Mouse (Mus musculus) hindbrain, embryonic 14.5 days (tissue): ENCODE results near the gene Tlx1. TPM values are rescaled to one million over a fixed set of nuclear protein-coding genes. Genes with fewer than 3 reads are reported as not detected.

Source experiments
- ATAC-seq: fragments of 200-750 bp; cut with Nextera tagmentation; 2 replicates; pipeline ENCODE4 v1.8.0; 2017; ENCODE audit warnings: moderate number of reproducible peaks, mild to moderate bottlenecking, moderate TSS enrichment, moderate library complexity; ENCODE audit not compliant: low FRiP score
- DNase-seq: peaks from one replicate; pipeline ENCODE4 v3.0.0-alpha.2; 2015; ENCODE audit warnings: low spot score
- H3K27ac ChIP-seq: fragments of 300-500 bp; sonication (generic); 2 replicates; pipeline ENCODE4 v1.5.1; 2014; ENCODE audit warnings: mild to moderate bottlenecking, moderate library complexity
- H3K27me3 ChIP-seq: fragments of 300-500 bp; sonication (generic); 2 replicates; pipeline ENCODE4 v1.6.1; 2014; ENCODE audit warnings: mild to moderate bottlenecking, low read length, mixed read lengths; ENCODE audit not compliant: control insufficient read depth, insufficient read depth
- H3K36me3 ChIP-seq: fragments of 300-500 bp; sonication (generic); replicated peaks from 2 replicates; pipeline ENCODE4 v1.6.1; 2014; ENCODE audit not compliant: control insufficient read depth, insufficient read depth
- H3K4me1 ChIP-seq: fragments of 300-500 bp; sonication (generic); replicated peaks from 2 replicates; pipeline ENCODE4 v1.6.1; 2014; ENCODE audit warnings: antibody characterized with exemption, low read length, mixed read lengths; ENCODE audit not compliant: control insufficient read depth, insufficient read depth
- H3K4me2 ChIP-seq: fragments of 300-500 bp; sonication (generic); replicated peaks from 2 replicates; pipeline ENCODE4 v1.6.1; 2014; ENCODE audit warnings: mild to moderate bottlenecking, moderate library complexity
- H3K4me3 ChIP-seq: fragments of 300-500 bp; sonication (generic); replicated peaks from 2 replicates; pipeline ENCODE4 v1.5.1; 2014; ENCODE audit warnings: mild to moderate bottlenecking, low read length
- H3K9ac ChIP-seq: fragments of 300-500 bp; sonication (generic); 2 replicates; pipeline ENCODE4 v1.6.1; 2014
- H3K9me3 ChIP-seq: fragments of 300-500 bp; sonication (generic); 2 replicates; pipeline ENCODE4 v1.6.1; 2016; ENCODE audit warnings: low read length; ENCODE audit not compliant: control insufficient read depth
- WGBS: fragments of 180-500 bp; shearing (Covaris S2); extraction: QIAGEN DNeasy Blood & Tissue Kit; methylation state at CpG from one replicate; pipeline ENCODE4 v1.1.7; 2014; 5-methylcytosine and 5-hydroxymethylcytosine counted together
- polyA plus RNA-seq: library from polyadenylated mRNA; unstranded; fragments of >200 nt; fragmentation: Nextera tagmentation; extraction: Ambion mirVana; gene quantifications from 2 replicates; pipeline ENCODE4 v1.2.1, GENCODE M21; 2014

The Tlx1 gene
- polyA plus RNA-seq, 1 experiment from 2014 or later: 3.4 TPM

DNA sequence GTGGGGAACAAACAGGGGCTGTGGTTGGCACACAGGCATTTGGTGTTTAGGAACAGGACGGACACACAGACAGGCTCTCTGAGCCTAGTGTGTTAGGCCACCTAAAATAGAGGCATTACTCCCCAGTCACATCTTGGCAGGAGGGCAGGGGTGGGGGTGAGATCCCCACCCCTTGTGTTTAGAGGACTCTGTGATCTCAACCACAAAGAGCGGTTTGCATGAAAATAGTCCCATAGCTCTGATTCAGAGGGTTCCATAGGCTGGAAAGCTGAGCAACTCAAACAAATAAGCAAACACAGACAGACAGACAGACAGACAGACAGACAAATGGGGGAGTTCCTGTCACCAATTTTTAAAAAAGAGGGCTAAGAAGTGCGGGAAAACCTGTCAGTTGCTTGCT lies 7.9 kb upstream of the Tlx1 start:
- Histone ChIP-seq H3K27me3 (peaks cover 98% of the 10 kb centered on the region), H3K4me2 (no peak overlapping the region), H3K9ac (no peak overlapping the region), H3K4me3 (no peak overlapping the region), H3K4me1 (no peaks in the 10 kb centered on the region), H3K9me3 (no peaks in the 10 kb centered on the region), H3K27ac (no peak overlapping the region), H3K36me3 (no peaks in the 10 kb centered on the region)
- no peak for ATAC-seq
- no peak for DNase-seq
- WGBS: 7% methylated on average over 3 of the region's 3 CpGs

DNA sequence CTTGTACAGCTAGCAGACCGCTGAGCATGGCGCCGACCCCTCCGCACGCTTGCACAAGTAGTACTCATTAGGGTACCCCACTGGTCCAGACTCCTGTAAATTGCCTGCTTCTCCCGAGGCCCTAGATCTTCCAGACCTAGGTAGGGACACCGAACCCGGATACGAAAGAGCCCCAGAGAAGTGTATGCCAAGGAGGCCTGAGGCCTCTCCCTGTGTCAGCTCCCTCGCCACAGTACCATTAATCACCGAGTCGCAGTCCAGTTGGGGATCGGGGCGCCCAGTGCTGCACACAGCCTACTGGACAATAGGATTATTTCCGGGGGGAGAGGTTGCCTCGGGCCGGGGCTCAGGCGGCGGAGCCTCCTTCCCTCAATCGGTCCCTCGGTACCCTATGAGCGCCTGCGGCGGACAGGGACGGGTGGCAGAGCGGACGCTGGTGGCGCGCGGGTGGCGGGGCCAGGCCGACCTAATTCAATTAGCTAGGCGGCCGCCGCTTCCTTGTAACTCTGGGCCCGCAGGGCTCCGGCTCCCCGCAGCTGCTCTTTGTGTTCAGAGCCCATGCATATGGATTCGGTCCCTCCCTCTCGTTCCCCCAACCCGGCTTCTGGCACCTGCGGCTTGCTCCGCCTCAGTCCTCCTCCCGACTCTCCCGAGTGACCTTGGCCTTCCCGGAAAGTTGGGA lies 7.1 kb upstream of the Tlx1 start:
- H3K4me2 ChIP-seq: peak overlapping the region; percentile 31; the same call in 1 of the 2 replicates
- 1% methylated on average over 45 of the region's 46 CpGs for WGBS
- H3K4me3 ChIP-seq: no peak overlapping the region
- ATAC-seq (0 out of 2 replicates have a peak, but pooled peaks have one; percentile 27), DNase-seq (no peak)
- peaks cover 100% of the 10 kb centered on the region for H3K27me3 ChIP-seq
- H3K36me3 ChIP-seq: no peaks in the 10 kb centered on the region
- H3K4me1 ChIP-seq: no peaks in the 10 kb centered on the region
- H3K9ac ChIP-seq: no peak overlapping the region
- H3K27ac ChIP-seq: no peak overlapping the region
- H3K9me3 ChIP-seq: peaks cover 7% of the 10 kb centered on the region

DNA sequence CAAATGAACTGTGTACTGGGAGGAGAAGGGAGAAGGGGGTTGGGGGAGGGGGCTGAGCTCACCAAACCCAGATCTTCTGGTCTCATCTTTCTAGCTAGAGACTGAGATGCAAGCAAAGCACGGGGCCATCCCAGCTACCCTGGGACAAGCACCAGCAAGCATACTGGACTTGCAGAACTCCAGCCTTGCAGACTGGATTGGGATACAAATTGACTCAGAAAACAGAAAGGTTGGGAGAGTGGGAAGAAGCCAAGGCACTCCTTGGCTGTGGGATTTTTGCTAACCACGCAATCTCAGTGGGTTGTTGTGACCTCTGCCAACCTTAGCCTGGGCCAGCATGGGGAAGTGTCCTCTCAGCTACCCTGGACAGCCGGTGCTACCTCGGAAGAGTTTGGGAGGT lies 3.4 kb upstream of the Tlx1 start:
- Histone ChIP-seq H3K4me3 (no peak overlapping the region), H3K27ac (no peak overlapping the region), H3K9me3 (peaks cover 7% of the 10 kb centered on the region), H3K4me1 (peaks cover 4% of the 10 kb centered on the region; the same call in 1 of the 2 replicates), H3K36me3 (no peaks in the 10 kb centered on the region), H3K9ac (no peak overlapping the region), H3K27me3 (peaks cover 99% of the 10 kb centered on the region), H3K4me2 (no peak overlapping the region)
- no peak for DNase-seq
- ATAC-seq: no peak
- WGBS: 5% methylated on average over 4 of the region's 4 CpGs

DNA sequence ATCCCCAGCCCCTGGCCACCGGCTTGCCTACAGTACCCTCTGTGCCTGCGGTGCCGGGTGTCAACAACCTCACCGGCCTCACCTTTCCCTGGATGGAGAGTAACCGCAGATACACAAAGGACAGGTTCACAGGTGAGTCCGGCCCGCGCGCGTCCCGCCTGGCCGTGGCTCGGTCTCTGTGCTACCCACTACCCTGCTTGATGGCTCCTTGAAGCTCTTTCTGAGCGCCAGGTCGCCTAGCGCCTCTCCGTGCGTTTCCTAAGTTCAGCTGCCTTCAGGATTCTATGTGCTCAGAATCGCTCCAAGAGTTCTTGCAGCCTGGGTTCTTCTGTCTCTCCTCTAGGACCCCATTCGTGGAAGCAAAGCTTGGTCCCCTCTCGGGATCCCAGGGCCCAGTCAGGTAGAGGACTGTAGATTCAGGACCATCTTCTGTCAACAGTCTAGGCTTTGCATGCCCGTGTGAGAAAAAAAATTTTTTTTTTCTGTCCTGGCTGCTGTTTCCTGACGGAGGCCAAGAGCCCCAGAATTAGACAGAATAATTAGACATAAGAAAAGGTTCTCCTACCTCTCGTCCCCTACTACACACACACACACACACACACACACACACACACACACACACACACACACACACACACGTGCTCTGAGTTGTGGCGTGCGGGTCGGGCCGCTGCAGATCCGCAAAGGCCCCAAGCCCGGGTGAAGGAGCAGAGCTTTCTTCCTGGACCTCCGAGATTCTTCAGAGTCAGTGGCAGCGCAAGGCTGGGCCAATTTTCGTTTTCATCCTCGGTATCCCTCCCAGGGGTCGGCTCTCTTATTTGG lies 1.1 kb downstream of the Tlx1 start:
- no peak for DNase-seq
- Histone ChIP-seq H3K4me2 (peak overlapping the region; percentile 41), H3K4me3 (peak overlapping the region; percentile 22; the same call in 1 of the 2 replicates), H3K36me3 (no peaks in the 10 kb centered on the region), H3K27me3 (peaks cover 99% of the 10 kb centered on the region), H3K4me1 (peaks cover 4% of the 10 kb centered on the region; the same call in 1 of the 2 replicates), H3K9me3 (peaks cover 7% of the 10 kb centered on the region), H3K27ac (no peak overlapping the region), H3K9ac (no peak overlapping the region)
- ATAC-seq: no peak
- WGBS: 3% methylated on average over 36 of the region's 36 CpGs

DNA sequence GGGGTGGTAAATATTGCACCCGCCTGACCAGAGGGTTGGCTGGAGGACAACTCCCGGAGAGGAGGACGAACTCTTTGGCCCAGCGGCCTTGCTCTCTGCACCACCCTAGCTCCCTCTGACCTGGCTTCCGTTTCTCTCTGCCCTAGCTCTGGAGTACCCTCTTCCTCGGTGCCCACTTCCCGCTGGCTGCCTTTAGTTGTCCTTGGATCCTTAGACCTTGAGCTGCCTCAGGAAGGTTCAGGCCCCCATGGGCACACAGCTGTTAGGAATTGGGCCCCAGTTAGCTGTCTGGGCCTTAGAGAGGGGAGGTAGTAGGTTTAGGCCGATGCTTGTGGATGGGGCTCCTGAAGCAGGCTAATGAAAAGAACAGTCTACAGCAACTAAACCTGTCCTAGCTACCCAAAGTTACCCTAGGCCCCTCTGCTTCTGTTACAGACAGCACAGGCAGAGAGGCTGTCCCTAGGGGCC lies 1.7 kb downstream of the Tlx1 start:
- Histone ChIP-seq H3K4me3 (0 out of 2 replicates have a peak overlapping the region, but pooled peaks have one; percentile 8), H3K36me3 (no peaks in the 10 kb centered on the region), H3K9me3 (peaks cover 7% of the 10 kb centered on the region), H3K4me1 (peaks cover 4% of the 10 kb centered on the region; the same call in 1 of the 2 replicates), H3K27ac (no peak overlapping the region), H3K9ac (no peak overlapping the region), H3K4me2 (no peak overlapping the region), H3K27me3 (peaks cover 99% of the 10 kb centered on the region)
- ATAC-seq (no peak), DNase-seq (no peak)
- 2% methylated on average over 8 of the region's 8 CpGs for WGBS

DNA sequence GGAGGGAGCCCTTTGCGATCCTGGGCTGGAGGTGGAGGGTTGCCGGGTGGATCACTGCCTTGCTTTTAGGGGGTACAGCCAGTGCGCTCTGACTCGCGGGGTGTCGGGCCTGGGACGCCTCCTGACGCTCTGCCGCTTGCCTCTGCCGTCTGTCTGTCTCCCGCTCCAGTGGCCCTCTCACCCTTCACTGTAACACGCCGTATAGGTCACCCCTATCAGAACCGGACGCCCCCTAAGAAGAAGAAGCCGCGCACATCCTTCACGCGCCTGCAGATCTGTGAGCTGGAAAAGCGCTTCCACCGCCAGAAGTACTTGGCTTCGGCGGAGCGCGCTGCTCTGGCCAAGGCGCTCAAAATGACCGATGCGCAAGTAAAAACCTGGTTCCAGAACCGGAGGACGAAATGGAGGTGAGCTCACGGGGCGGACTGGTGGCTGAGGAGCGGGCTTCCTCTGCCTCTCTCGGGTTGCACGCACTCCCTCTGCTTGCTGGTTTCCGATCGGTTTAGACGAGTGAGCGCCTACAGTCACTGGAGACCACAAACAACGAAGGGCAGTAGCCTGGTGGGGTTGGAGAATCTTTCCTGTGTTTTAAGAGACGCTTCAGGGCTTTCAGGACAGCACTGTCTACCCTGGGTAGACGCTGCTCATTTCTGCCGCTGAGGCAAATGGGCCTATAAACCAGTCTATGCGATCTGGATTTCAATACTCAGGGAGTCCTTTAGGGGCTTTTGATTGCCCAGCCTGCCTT lies 3.0 kb downstream of the Tlx1 start:
- Histone ChIP-seq H3K9me3 (no peaks in the 10 kb centered on the region; the same call in 1 of the 2 replicates), H3K9ac (no peak overlapping the region), H3K4me3 (no peak overlapping the region; the same call in 1 of the 2 replicates), H3K36me3 (no peaks in the 10 kb centered on the region), H3K4me1 (peaks cover 4% of the 10 kb centered on the region; the same call in 1 of the 2 replicates), H3K27me3 (peaks cover 99% of the 10 kb centered on the region), H3K27ac (no peak overlapping the region), H3K4me2 (0 out of 2 replicates have a peak overlapping the region, but pooled peaks have one; percentile 11)
- DNase-seq (no peak), ATAC-seq (no peak)
- WGBS: under 1% methylated on average over 44 of the region's 44 CpGs

DNA sequence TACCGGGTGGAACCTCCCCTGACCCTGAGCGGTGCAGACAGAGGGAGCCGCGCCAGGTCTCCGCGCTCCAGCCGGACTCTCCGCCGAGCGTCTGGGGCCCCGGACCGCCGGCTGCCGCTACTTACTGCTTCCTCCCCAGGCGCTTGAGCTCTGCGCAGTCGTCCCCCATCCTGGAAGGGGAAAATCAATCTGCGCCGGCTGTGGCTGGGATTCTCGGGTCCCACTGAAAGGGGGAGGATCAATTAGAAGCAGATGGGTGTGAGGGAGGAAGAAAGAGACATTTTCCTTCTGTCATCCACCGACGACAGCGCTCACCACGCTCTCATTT lies 3.5 kb downstream of the Tlx1 start:
- H3K4me1 ChIP-seq: peaks cover 4% of the 10 kb centered on the region; the same call in 1 of the 2 replicates
- no peaks in the 10 kb centered on the region for H3K36me3 ChIP-seq
- DNase-seq: no peak
- no peak for ATAC-seq
- H3K9ac ChIP-seq: no peak overlapping the region
- H3K4me2 ChIP-seq: no peak overlapping the region
- no peak overlapping the region for H3K4me3 ChIP-seq
- no peaks in the 10 kb centered on the region for H3K9me3 ChIP-seq
- under 1% methylated on average over 20 of the region's 24 CpGs for WGBS
- peaks cover 99% of the 10 kb centered on the region for H3K27me3 ChIP-seq
- no peak overlapping the region for H3K27ac ChIP-seq

DNA sequence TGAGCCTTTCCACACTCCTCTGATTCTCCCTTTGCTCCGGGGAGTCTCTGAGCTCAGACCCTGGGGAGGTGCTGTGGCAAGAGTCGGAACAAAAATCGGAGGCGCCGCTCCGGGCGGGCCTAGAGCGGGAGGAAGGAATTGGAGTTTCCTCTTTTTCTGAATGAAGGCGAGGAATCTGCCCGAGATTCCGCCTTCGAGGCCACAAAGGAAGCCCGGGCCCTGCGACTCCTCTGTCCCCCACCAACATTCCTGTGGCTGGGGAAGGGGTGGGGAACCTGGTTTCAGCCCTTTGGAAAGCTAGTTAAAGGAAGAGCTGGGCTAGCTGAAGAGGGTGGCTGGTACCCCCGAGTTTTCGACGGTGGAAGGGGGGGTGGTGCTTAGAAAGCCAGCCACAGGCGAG lies 4.0 kb downstream of the Tlx1 start:
- Histone ChIP-seq H3K9ac (no peak overlapping the region), H3K4me3 (no peak overlapping the region), H3K4me1 (peaks cover 4% of the 10 kb centered on the region; the same call in 1 of the 2 replicates), H3K27me3 (peaks cover 100% of the 10 kb centered on the region), H3K4me2 (no peak overlapping the region), H3K36me3 (no peaks in the 10 kb centered on the region), H3K27ac (no peak overlapping the region), H3K9me3 (no peaks in the 10 kb centered on the region)
- DNase-seq (no peak), ATAC-seq (no peak)
- under 1% methylated on average over 18 of the region's 18 CpGs for WGBS
